Mouse (Mus musculus): Measurements from ENCODE around the gene Smyd3.

The Smyd3 gene

GRCm38 (mm10) chr1:179152376-179152775 is 365.5 kb downstream of the Smyd3 start:
- no peak for DNase-seq

- DNase-seq: no peak
Observed at GRCm38 (mm10) chr1:179151275-179151674, 366.6 kb downstream of the Smyd3 start.

- DNase-seq: no peak
Observed at GRCm38 (mm10) chr1:179149468-179150140, 368.2 kb downstream of the Smyd3 start.

GRCm38 (mm10) chr1:179146730-179147167 is 371.1 kb downstream of the Smyd3 start:
- DNase-seq: no peak

- DNase-seq: no peak
Observed at GRCm38 (mm10) chr1:179143154-179143832, 374.5 kb downstream of the Smyd3 start.

- DNase-seq: no peak
Observed at GRCm38 (mm10) chr1:179142177-179142576, 375.7 kb downstream of the Smyd3 start.

- no peak for DNase-seq
Observed at GRCm38 (mm10) chr1:179141071-179141650, 376.7 kb downstream of the Smyd3 start.

- no peak for DNase-seq
Observed at GRCm38 (mm10) chr1:179137145-179137477, 380.7 kb downstream of the Smyd3 start.

GRCm38 (mm10) chr1:179136461-179137144 is 381.2 kb downstream of the Smyd3 start:
- DNase-seq: peak; percentile 29

GRCm38 (mm10) chr1:179129995-179130394 is 387.8 kb downstream of the Smyd3 start:
- DNase-seq: no peak

- no peak for DNase-seq
Observed at GRCm38 (mm10) chr1:179126287-179126686, 391.6 kb downstream of the Smyd3 start.

GRCm38 (mm10) chr1:179122476-179123229 is 395.2 kb downstream of the Smyd3 start:
- DNase-seq: no peak

GRCm38 (mm10) chr1:179120217-179120966 is 397.4 kb downstream of the Smyd3 start:
- DNase-seq: no peak

- no peak for DNase-seq
Observed at GRCm38 (mm10) chr1:179118673-179119072, 399.2 kb downstream of the Smyd3 start.

GRCm38 (mm10) chr1:179116729-179117663 is 400.8 kb downstream of the Smyd3 start:
- DNase-seq: no peak

GRCm38 (mm10) chr1:179114833-179115495 is 402.9 kb downstream of the Smyd3 start:
- no peak for DNase-seq

GRCm38 (mm10) chr1:179114385-179114784 is 403.5 kb downstream of the Smyd3 start:
- no peak for DNase-seq

GRCm38 (mm10) chr1:179108759-179109158 is 409.1 kb downstream of the Smyd3 start:
- no peak for DNase-seq

- DNase-seq: no peak
Observed at GRCm38 (mm10) chr1:179107761-179108694, 409.8 kb downstream of the Smyd3 start.
